Mouse (Mus musculus): ENCODE data around the gene Lats2.

DNA sequence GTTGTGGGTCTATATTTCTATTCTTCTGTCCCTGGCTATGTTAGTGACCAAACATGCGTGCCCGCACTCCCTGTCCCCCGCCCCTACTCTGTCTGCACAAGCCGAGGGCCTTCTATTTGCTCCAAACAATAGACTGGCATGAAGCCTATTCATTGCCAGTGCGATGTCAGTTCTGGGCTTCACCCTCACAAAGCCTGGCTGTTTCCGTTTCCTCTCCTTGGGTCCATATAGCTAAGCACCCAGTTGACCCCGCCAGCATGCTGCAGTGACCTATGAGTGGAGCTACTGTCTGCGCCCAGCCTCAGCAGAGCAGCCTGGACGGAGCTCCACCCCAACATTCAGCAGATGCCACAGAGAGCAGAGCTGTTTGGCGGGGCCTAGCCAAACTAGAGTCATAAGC lies 49.0 kb downstream of the Lats2 start:
- TF ChIP-seq CTCF (IDR thresholded peaks at IDR 0.05; ENCODE audit: low read depth) (no peak), EP300 (optimal IDR thresholded peaks at IDR 0.05) (no peak)

Data from stomach, postnatal 0 days (tissue).